Mouse (Mus musculus): ENCODE measurements around the gene Dennd1b.

- TF ChIP-seq CTCF (IDR thresholded peaks at IDR 0.05; ENCODE audit: low read depth, low read length) (no peak), POLR2A (IDR thresholded peaks at IDR 0.05; ENCODE audit: extremely low read depth, insufficient read depth, low read length) (no peak)
These were observed 243.0 kb downstream of the Dennd1b start for GRCm38 (mm10) chr1:139206259-139206658.
